Mouse (Mus musculus) liver, embryonic 14.5 days (tissue): Measurements from ENCODE around the gene 1520401A03Rik.

Source experiments
- CTCF ChIP-seq: IDR thresholded peaks from 2 replicates; pipeline ENCODE4 v1.5.1; 2016; ENCODE audit warnings: antibody characterized with exemption, low read depth, control low read depth
- EP300 ChIP-seq: IDR thresholded peaks from 2 replicates; pipeline ENCODE4 v1.6.1; 2016; ENCODE audit warnings: antibody characterized with exemption, low read depth

DNA sequence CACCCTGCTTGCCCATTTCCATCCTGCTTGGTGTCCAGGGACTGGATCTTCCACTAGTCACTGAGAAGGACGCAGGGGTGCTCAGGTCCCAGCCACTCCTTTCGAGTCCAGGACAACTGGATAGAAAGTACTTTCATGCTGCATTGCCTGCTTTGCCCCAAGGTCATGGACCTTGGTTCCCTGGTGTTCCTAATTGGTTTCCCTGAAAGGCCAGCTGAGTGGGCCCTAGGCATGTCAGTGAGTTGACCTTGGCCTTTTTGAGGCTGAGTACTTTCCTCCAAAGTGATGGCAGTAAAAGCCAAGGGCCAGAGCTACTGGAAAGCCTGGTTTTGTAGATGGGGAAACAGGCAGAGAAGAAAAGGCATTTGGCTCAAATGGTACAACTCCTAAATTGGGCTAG, 697 bp downstream of the 1520401A03Rik start:
- no peak for TF ChIP-seq CTCF
- no peak for TF ChIP-seq EP300
